Mouse (Mus musculus) small intestine, adult 2 months (tissue): ENCODE results near the gene Stk38l. TPM values are rescaled to one million over a fixed set of nuclear protein-coding genes. Genes with fewer than 3 reads are reported as not detected.

Experiments
- H3K27ac ChIP-seq: fragments of 200-500 bp; 2 replicates; pipeline ENCODE4 v1.5.1; 2012; ENCODE audit warnings: low read depth, low read length, control low read depth, inconsistent platforms; ENCODE audit not compliant: insufficient read depth
- H3K27me3 ChIP-seq: fragments of 200-500 bp; 2 replicates; pipeline ENCODE4 v1.6.1; 2012; ENCODE audit warnings: mild to moderate bottlenecking, moderate library complexity, low read length, inconsistent platforms; ENCODE audit not compliant: control insufficient read depth, insufficient read depth
- H3K36me3 ChIP-seq: fragments of 200-500 bp; 2 replicates; pipeline ENCODE4 v1.6.1; 2012; ENCODE audit warnings: mild to moderate bottlenecking, low read length, control low read depth, inconsistent platforms; ENCODE audit not compliant: control insufficient read depth, insufficient read depth
- H3K4me1 ChIP-seq: fragments of 200-500 bp; 2 replicates; pipeline ENCODE4 v1.6.1; 2012; ENCODE audit warnings: low read length, inconsistent platforms, mixed read lengths; ENCODE audit not compliant: control insufficient read depth, insufficient read depth, insufficient read length
- H3K4me3 ChIP-seq: fragments of 200-500 bp; 2 replicates; pipeline ENCODE4 v1.5.1; 2012; ENCODE audit warnings: low read depth, mild to moderate bottlenecking, control low read depth, inconsistent platforms, low read length, moderate library complexity
- CTCF ChIP-seq: fragments of 200-500 bp; IDR thresholded peaks from 2 replicates; pipeline ENCODE4 v1.5.1; 2012; ENCODE audit warnings: low read depth, mild to moderate bottlenecking, control low read depth, inconsistent platforms, low read length, moderate library complexity, mixed read lengths; ENCODE audit not compliant: insufficient replicate concordance, insufficient read length; ENCODE audit errors: extremely low read depth
- POLR2A ChIP-seq: fragments of 200-500 bp; IDR thresholded peaks from 2 replicates; pipeline ENCODE4 v1.6.1; 2012; ENCODE audit warnings: low read depth, mild to moderate bottlenecking, control low read depth, inconsistent platforms, low read length, moderate library complexity
- WGBS: fragments of 180-500 bp; shearing (Covaris S2); methylation state at CpG from one replicate; pipeline ENCODE4 v1.1.7; 2018; 5-methylcytosine and 5-hydroxymethylcytosine counted together
- polyA plus RNA-seq: library from polyadenylated mRNA; depleted of rRNA; stranded (reverse); fragments of >200 nt; gene quantifications from 2 replicates; pipeline ENCODE4 v1.2.3, GENCODE M21; 2012; rRNA removed

Gene Stk38l
- polyA plus RNA-seq, 1 experiment: 1.6 TPM

DNA sequence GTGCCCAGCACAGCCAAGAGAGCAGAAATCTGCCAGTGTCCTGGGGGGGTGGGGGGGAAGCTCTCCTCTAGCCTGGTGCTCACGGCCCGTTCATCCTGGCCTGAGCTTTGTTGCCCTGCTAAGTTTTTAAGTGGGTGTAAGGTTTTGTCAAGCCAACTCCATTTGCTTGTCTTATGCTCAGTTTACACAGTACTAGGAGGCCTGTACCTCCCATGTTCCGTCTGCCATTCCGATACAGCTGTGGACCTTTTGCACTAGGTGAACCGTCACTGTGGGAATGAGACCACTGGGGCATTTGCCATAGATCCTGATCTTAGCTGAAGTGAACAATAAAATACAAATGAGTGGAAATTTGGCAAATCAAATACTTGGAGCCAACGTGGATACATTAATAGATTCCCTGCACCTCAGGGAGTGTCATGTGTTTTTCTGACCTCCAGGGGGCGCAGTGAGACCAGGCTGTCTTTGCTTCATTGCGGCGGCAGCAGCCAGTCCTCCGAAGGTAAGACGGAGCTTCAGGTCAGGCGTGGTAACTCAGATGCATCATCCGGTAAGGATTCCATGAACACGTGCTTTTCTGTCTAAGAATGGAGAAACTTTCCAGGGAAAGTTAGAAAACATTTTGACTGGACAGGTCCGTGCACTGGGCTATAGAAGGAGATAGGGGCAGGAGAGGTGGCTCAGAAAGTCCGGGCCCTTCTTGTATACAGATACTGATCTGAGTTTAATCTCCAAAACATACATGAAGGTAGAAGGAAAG is 100.1 kb downstream of the Stk38l start:
- Histone ChIP-seq H3K27ac (no peak overlapping the region), H3K27me3 (no peaks in the 10 kb centered on the region), H3K4me1 (no peaks in the 10 kb centered on the region), H3K4me3 (no peak overlapping the region), H3K36me3 (no peaks in the 10 kb centered on the region)
- 42% methylated on average over 16 of the region's 16 CpGs for WGBS
- TF ChIP-seq POLR2A: no peak
- TF ChIP-seq CTCF: peak; percentile 90

- Histone ChIP-seq H3K4me3 (no peak overlapping the region), H3K36me3 (no peaks in the 10 kb centered on the region), H3K4me1 (no peaks in the 10 kb centered on the region), H3K27ac (no peak overlapping the region), H3K27me3 (no peaks in the 10 kb centered on the region)
- TF ChIP-seq POLR2A (no peak), CTCF (no peak)
- 91% methylated on average over 1 of the region's 1 CpGs for WGBS
Observed at GRCm38 (mm10) chr6:146825487-146825773, 100.6 kb downstream of the Stk38l start.

Other genes starting within 250 kb of the Stk38l start
- 3.8 and 10.5 TPM in 2 replicates for gene Itpr2, start 222.8 kb upstream of the Stk38l start, polyA plus RNA-seq
- 39.4 and 54.7 TPM in 2 replicates for gene Fgfr1op2, start 147.8 kb upstream of the Stk38l start, polyA plus RNA-seq
- 3.1 and 5.1 TPM in 2 replicates for gene Ints13, start 147.2 kb upstream of the Stk38l start, polyA plus RNA-seq
- gene Med21, start 82.4 kb upstream of the Stk38l start, polyA plus RNA-seq: 5.8 and 6.9 TPM in 2 replicates
- 9.6 and 14.4 TPM in 2 replicates for gene Tm7sf3, start 82.2 kb upstream of the Stk38l start, polyA plus RNA-seq
- gene Arntl2, start 71.1 kb downstream of the Stk38l start, polyA plus RNA-seq: 0.65 and 0.89 TPM in 2 replicates
- gene Smco2, start 125.1 kb downstream of the Stk38l start, polyA plus RNA-seq: not detected in 2 replicates
- gene Ppfibp1, start 163.5 kb downstream of the Stk38l start, polyA plus RNA-seq: 1.6 and 3.3 TPM in 2 replicates
- gene 1700034J05Rik, start 229.4 kb downstream of the Stk38l start, polyA plus RNA-seq: not detected in 2 replicates